Mouse (Mus musculus) R1 (cell line): ENCODE data around the gene 1700010I14Rik.
A peak's percentile ranks its signal among the peaks of the same experiment; 100 is the strongest.

Experiments used
- DNase-seq: peaks from one replicate; pipeline ENCODE4 v3.0.0-alpha.2; 2018; ENCODE audit warnings: low read depth, low spot score

The 1700010I14Rik gene

DNA sequence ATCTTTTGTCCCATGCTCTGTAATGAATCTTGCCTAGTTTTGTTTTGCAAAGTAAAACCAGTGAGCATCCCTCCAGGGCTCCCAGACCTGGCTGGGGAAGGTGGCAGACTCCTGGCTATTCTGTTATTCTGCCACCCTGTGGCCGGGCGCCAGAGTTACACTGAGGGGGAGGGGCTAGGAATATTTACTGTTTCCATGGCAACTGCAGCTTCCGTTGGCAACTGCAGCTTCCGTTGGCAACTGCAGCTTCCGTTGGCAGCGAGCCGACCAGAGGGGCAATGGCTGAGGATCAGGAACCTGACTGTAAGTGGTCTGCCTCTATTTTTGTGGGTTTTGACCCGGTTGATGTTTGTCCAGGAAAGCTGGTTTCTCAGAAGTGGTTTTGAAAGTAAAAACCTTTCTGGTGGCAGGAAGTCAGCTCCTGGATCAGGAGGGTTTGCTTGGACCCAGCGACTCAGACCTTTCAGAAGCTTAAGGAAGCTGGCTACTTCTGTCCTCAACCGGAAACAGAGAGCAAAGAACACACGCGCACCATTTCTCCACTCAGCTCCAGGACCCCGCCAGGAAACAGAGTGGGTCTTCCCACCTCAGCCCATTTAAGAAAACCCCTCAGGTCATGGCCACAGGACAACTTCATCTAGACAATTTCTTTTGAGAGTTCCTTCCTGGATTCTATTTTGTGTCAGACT, at the start of gene 1700010I14Rik:
1700010I14Rik (plus strand) TSS at position 215 of the 689 bp plus-strand sequence.
- DNase-seq: peak; percentile 89

DNA sequence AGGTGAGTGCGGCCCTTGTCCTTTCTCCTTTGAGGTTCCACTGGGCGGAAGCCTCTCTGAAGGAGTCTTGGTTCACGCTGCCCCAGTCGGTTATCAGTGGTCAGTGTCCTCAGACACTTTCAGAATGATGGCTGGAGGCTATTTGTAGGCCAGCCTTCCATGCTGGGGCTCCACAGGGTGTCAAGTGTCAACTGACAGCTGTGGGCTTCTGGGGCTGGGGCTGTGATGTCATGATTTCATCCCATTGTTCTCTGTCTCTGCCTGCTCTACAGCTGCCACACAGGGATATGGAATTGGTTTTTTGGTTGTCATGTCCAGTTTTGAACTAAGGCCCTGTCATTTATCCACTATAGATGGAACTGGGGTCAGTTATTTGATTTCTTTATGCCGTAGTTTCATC, 36.5 kb upstream of the 1700010I14Rik start:
- DNase-seq: no peak

DNA sequence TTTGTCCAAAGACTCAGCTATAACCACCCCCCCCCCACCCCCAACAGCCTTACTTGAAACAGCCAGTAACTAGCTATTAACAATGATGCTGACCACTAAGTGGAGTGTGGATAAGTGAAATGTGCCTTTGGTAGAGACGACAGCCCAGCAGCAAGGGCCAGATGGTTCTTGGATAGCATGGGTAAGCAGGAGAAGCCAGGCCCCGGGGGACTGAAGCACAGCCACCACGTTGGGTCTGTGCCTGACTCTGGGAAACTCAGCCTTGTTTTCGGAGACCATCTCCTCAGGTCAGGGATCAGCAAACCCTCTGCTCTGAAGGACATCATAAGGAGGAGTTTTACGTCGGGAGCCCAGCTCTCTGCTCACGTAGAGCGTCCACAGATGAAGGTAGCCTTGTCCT, 35.2 kb upstream of the 1700010I14Rik start:
- DNase-seq: no peak

DNA sequence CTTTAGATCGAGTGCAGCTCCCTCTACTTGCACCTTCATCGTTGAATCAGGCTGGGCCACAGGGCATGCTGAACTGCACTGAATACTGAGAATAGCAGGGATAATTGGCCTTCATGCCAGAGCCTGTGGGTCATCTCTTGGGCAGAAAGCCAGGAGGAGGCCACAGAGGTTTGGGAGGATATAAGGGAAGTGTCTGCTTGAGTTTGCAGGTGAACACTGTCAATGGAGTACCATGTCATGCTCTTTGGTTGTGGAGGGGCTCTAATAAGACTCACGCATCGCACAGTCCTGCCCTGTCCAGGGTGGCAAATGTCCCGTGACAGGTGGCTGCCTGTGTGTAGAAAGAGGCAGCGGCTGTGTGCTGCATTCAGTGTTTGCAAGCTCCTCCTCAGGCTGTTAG, 30.0 kb upstream of the 1700010I14Rik start:
- DNase-seq: no peak

DNA sequence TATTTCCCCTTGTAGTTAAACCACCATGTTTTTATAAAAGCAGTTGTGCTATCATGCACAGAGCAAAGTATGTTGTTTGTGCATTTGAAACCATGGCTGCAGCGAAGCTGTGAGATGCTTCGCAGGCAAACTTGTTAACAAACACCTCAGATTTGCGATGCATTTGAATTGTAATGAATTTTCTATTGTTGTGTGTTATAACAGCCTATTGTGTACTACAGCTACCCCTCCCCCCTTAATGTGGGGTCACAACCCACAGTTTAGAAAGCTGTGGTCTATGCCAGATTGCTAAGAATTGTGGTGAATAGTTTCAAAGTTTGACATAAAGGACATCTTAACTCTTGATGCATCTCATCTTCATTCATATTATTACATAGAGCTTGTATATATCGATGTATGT, 27.7 kb upstream of the 1700010I14Rik start:
- no peak for DNase-seq

DNA sequence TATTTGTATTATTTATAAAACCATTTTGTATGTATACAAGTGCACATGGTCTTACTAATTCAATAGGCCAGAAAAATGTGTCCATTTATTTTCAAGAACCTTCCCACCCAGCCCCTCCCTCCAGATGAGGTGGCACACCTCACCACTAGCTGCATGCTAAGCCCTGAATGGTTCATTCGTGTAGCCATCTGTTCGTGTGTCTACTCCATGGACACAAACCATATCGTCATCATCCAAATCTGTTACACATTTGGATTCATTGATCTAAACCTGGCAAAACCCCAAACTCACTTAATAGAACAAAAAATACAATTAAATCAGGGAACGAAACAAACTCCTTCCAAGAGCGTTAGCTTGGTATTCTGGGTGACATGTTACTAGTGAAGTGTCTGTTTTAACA, 27.0 kb upstream of the 1700010I14Rik start:
- no peak for DNase-seq

DNA sequence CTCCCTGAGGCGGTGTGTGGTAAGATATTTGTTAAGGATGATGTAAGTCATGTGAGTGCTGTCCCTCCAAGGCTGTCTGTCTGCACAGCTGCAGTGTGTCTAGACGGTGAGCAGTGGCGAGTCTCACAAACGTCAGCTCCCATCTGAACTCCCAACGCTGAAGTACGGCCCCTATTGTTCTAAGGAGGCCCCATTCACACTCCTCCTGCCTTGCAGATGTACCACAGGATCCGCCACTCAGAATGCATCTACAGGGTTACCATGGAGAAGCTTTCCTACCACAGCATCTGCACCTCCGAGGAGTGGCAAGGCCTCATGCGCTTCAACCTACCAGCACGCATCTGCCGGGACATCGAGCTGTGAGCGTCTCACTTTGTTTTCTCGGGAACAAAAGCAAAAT, 26.5 kb upstream of the 1700010I14Rik start:
- DNase-seq: peak; percentile 28

DNA sequence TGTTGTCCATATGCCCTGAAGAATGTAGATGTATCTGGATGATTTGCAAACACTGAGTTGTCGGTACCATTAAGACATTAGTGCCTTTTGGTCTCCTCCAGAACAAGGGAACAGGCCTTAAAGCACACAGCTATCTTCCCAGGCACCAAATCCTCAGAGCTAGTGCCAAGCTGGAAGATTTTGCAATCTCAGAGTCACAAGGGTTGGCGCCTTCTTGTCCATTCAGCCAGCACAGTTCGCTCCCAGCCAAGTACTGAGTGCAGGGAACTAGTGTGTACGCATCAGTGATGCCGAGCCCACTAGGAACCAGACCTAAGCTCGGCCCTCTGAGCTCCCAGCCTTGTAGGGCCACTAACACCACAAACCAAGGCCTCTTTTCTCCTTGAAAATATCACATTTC, 23.0 kb upstream of the 1700010I14Rik start:
- no peak for DNase-seq

DNA sequence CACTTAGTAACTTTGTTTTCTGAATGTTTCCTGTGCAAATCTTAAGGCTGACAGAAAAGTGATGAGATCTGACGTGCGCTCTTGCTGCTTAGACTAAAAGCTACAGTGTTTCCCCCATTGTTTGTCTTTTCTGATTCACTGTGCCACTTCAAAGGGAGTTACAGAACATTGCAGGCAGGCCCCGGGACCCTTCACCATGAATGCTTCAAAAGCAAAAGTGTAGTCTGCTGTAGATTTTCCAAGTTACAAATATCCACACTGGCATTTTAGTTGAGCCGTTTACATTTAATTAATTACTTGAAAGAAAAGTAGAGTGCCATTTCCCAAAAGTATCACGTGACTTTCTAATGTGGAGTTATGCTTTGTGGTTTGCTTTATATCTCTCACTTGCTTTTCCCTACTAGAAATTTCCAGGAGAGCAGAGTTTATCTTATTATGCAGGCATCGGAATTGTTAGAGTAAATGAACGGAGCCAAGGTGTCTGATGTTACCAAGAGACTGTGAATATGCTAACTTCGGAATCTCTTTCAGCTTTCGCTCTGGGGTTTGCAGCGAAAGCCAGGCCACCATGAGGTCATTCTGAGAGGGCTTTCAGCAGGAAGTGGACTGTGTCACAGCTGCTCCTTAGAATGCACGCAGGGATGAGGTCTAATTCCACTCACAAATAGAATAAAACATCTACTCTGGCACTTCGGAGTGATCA, 15.8 kb upstream of the 1700010I14Rik start:
- no peak for DNase-seq

DNA sequence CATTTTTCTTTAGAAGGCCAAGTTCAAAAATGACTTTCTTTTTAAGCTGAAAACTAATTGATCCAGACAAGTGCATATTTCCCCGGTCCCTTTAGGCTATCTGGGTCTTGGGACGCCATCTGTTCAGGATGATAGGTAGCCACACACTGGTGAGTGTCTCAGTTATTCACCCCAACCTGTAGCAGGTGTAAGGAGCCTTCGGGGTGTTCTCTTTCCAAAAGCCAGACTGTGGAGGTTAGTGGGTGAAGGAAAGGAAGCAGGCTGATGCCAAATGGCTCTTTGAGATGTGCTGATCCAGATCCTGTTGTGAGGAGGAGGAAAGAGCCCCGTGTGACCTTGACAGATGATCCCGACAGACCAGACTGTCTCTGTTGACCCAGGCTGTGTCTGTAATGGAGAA, 14.8 kb upstream of the 1700010I14Rik start:
- no peak for DNase-seq

DNA sequence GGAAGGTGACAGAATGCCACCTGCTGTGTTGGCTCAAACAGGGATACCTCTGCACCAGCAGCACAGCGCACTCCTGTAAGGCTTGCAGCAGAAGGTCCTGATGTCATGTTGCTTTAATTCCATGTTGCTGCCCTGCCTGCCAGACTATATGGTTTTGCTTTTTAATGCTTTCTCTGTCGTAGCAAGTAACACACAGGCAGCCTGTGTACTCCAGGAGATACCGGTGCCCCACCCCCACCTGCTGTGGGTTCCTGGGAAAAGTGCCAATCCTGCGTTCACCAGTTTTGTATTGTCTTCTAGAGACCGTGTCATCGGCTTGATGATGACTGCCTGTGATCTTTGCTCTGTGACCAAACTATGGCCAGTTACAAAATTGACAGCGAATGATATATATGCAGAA, 13.7 kb upstream of the 1700010I14Rik start:
- no peak for DNase-seq

DNA sequence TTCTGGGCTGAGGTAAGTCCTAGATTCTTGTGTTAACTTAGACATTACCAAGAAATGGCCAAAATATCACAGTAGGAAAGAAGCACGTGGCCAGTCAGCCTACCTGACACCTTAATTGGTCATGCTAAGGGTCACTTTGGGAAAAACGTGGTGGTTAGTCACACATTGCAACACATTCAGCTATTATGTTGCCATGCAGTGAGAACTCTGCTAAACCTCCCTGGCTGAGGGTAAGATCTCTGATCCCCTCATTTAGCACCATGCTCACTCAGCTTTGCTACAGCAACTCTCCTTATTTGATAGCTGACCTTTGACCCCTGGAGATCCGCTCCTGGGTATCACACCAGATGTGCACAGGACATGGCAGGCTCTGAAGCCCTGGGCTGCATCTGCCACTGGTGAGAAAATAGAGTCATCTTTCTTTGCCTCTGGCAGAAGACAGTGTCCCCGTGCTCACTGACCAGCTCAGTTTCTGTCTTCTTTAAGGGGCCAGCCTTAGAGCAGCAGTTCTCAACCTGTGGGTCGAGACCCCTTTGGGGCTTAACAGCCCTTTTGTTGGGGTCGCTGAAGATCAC, 13.2 kb upstream of the 1700010I14Rik start:
- no peak for DNase-seq

DNA sequence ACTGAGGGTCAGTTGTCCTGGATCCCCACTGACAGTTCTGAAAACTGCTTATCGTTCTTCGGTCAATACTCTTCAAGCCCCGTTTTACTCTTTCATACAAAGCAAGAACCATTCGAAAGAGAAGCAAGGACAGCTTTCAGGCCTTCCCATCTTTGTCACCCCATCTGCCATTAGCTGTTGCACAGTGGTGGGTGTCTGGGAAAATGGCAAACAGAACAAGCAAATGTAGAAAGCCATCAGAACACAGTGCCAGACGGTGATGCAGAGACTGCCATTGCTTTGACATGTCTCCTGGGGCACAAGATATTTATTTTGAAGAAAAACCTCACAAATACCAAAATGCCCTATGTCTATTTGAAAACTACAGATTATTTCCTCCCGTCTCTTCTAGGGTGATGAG, 11.4 kb upstream of the 1700010I14Rik start:
- DNase-seq: no peak

DNA sequence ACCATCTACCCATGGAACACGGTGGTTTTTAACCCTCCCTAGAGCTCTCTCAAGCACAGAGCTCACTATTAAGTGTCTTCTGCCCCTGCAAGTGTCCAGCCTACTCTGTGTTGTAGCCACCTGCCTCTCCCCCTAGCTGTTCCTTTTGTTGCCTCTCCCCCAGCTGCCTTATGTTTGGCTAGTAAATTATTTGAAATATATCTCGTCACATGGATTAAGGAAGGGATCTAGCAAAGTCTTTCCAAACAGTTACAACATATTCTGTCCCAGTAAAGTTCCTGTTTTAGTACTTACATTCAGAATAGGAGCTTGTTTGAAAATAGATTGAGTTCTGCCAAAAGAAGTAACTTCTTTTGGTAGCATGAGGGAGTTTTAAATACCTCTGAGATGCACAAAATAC, 10.9 kb upstream of the 1700010I14Rik start:
- DNase-seq: no peak

DNA sequence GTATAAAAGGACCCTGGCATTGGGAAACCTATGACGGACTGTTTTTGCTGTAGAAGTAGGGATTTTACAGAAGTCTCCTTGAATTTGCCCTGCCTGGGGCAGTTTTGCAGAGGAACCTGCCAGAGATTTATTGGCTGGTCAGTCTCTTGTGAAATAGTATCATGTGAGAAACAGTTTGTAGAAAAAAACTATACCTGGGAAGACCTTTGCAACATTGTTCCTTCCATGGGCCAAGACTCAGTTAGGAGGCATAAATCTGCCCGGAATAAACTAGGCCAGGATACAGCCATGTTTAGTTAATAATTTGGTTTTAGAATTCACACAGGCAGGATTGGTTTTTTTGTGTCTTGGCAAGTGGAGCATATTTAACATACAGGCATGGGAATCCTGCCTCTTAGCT, 4.6 kb upstream of the 1700010I14Rik start:
- no peak for DNase-seq

DNA sequence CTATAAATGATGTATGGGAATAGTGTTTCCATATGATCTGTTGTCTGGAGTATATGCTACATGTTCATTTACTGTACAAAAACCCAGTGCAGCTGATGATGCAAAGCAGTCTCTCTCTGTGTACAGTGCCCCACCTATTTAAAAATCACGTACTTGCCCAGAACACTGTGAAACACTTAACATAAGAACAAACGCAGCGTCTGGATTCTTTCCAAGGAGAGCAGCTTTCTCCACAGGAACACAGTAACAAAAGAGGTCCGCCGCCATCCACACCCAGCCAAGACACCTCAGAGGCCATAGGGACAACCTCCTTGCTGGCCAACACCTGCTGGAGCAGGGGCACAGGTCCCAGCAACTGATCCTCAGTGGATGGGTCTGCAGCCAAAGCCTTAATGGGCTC, 2.4 kb upstream of the 1700010I14Rik start:
- DNase-seq: peak; percentile 77

DNA sequence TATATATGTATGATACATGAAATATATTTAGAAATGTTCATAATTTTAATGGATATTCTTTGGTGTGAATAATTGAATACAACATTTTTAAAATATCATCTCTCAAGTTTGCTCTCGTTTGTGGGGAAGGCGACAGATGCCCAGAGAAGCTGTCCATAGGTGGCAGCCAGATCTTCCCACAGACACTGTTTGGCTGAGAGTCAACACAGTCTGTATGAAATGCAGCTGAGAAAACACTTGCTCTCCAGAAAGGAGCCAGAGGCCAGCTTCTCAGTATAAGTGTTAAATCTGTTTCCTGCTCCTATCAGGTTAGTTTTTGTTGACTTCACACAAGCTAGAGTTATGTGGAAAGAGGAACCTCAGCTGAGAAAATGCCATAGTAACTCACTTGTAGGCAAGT, 1.6 kb upstream of the 1700010I14Rik start:
- no peak for DNase-seq

DNA sequence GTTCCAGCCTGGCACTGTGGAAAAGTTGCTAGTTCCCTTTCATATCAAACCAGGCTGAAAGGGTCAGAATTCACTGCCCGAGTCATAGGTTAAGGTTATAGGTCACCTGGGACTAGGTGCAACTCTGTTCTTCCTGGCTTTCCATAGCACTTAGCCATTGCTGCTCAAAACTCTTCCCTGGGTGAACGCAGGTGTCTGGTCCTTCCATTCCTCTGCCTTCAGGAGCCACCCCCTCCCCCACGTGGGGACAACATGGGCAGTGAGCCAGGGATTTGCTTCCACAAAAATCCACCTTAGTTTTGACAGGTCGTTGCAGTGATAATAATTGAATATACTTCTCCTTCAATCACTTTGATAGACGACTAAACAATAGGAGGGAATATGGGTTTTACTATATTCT, 764 bp upstream of the 1700010I14Rik start:
- DNase-seq: no peak

DNA sequence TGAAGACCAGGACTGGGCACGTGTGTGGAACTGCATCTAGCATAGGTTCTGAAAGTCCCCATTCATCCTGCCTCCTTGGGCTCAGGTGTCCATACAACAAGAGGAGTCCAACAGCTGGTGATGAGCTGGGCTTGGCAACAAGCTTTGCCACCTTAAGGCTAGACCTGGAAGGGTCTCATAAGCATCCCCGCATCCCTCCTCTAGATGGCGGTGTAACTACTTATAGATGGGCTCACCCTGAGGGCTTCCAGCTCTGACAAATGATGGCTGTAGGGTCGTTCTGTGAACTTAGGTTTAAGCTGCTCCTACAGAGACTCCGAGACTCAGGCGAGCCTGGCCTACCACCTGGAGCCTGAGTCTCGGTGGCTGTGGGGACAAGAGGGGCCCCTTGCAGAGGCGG, 3.0 kb downstream of the 1700010I14Rik start:
- peak; percentile 63 for DNase-seq

DNA sequence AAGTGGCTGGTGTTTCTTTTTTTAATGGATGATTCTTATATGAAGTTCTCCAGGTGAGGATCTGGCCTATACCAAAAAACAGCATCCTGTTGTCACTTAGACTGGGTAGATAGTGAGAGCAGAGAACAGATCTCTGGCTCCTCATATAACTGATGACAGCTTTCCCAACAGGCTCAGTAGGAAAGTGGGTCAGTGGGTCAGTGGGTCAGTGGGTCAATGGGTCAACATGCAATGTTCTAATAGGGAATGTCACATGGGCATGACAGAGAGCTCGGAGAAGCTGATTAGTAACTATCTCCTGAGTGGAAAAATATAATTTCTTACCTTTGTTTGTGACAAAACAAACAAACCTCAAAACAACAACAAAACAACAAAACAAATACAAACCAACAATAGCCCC, 7.2 kb downstream of the 1700010I14Rik start:
- DNase-seq: no peak

DNA sequence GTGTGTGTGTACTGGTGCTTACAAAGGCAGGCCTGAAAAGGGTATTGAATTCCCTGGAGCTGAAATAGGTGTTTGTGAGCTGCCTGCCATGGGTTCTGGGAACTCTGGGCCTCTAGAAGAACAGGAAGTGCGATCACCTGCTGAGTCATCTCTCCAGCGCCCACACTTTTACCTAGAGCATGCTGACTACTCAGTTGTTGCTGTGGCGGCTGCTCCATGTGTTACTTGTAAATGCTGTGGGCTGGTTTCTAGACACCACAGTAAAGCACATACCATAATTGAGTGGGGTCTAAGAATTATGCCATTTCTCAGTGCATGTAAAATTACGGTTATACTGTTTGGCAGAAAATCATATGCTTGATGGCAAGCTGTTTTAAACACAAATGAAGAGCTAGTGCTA, 14.3 kb downstream of the 1700010I14Rik start:
- no peak for DNase-seq

DNA sequence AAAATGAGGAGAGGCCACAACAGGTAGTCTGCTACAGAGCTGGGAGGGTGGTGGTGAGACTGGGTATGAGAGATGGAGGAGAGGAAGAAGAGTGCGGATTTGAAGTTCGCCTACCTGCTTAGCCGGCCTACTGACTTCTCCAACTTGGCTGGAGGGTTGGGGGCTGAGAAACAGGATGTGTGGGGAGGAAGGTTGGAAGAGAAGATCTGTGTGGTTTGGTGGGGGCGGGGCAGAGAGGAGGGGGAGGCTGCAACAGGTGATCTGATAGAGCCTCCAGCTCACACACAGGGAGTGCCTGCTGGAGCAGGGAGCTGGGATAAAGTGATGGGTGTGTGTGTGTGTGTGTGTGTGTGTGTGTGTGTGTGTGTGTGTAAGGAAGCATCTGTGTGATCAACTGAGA, 16.4 kb downstream of the 1700010I14Rik start:
- DNase-seq: no peak
